Mouse (Mus musculus): Measurements from ENCODE around the gene Gria2. TPM values are rescaled to one million over a fixed set of nuclear protein-coding genes. Genes with fewer than 3 reads are reported as not detected.
A peak's percentile ranks its signal among the peaks of the same experiment; 100 is the strongest.

Gene Gria2
- polyA plus RNA-seq, 1 experiment from 2014 or later, result 1.1 TPM

DNA sequence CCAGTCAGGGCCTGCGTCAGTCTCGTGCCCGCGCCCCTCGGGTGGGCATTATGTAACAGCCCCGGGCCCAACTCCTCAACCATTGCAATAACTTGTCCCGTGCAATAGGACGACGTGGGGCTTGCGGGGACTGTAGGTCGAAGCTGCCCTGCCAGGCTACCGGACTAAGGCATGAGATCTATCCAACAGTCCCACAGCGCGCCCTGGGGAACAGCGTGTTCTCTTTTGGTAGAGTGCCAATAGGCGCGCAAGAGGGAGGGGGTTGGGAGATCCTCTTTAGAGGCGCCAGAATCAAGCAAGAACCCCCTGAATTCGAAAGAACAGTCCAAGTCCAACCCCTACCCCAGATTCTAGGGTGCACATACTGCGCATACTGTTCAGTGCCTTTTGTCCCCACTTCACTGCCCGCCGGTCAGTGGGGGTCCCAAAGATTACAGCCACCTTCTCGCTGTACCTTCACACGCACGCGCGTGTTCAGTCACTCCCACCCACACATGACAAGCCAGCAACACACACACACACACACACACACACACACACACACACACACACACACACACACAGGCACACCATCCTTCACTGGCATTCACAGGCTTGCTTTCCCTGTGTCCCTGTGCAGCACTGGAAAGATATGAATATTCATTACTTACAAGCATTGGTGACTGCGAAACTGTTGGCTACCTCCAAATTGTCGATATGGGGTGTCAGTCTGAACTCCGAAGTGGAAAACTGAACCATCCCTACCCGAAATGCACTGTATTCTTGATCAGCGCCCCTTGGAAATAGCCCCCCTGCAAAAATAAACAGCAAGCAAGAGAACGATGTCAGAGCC is 1.4 kb downstream of the Gria2 start:
- H3K4me1 ChIP-seq, result peaks cover 24% of the 10 kb centered on the region
- 7% methylated on average over 33 of the region's 33 CpGs for WGBS
- peak; percentile 52; the same call in 1 of the 2 replicates for ATAC-seq (replicated peaks; ENCODE audit: low FRiP score)
- no peaks in the 10 kb centered on the region for H3K36me3 ChIP-seq
- no peaks in the 10 kb centered on the region for H3K9me3 ChIP-seq (replicated peaks)
- H3K27me3 ChIP-seq, result peaks cover 31% of the 10 kb centered on the region
- H3K9ac ChIP-seq, result no peak overlapping the region
- H3K4me2 ChIP-seq, result peak overlapping the region; percentile 62
- H3K4me3 ChIP-seq (replicated peaks), result peak overlapping the region; percentile 36
- H3K27ac ChIP-seq, result no peak overlapping the region

DNA sequence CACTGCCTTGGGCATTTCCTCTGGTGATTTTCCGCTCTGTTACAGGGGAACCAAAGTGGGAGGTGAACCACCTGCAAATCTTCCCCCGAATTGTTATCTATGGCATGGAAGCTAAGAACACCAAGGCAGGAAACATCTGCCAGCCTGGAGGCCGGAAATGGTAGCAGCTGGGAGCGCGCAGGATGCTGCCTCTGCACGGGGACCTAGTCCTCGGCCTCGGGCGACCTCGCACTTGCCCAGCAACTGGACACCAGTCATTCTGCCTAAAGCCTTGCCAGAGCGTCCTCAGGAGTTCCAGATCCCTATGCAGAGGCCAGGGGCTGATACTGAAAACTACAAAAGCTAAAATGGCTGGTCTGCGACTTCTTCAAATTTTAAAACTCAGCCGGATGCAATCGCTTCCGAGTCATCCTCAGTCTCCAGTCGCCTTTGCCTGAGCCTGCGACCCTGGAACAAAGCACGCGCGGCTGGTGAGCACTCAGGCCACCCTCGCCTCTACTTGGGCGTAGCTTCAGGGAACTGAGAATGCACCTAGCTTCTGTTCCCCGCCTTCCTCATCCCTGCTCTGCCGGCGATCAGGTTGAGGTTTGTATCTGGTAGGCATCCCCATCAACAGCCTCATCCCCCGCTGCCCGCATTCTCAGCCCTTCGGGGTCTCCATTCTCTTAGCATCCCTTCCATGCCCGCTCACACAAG is 2.2 kb downstream of the Gria2 start:
- peak overlapping the region; percentile 36 for H3K4me3 ChIP-seq (replicated peaks)
- 0 out of 2 replicates have a peak, but pooled peaks have one; percentile 33 for ATAC-seq (replicated peaks; ENCODE audit: low FRiP score)
- H3K9ac ChIP-seq, result no peak overlapping the region
- no peaks in the 10 kb centered on the region for H3K36me3 ChIP-seq
- H3K9me3 ChIP-seq (replicated peaks), result no peaks in the 10 kb centered on the region
- H3K27ac ChIP-seq, result no peak overlapping the region
- H3K4me1 ChIP-seq, result peaks cover 24% of the 10 kb centered on the region
- H3K4me2 ChIP-seq, result peak overlapping the region; percentile 62
- peaks cover 31% of the 10 kb centered on the region for H3K27me3 ChIP-seq
- 2% methylated on average over 29 of the region's 29 CpGs for WGBS

DNA sequence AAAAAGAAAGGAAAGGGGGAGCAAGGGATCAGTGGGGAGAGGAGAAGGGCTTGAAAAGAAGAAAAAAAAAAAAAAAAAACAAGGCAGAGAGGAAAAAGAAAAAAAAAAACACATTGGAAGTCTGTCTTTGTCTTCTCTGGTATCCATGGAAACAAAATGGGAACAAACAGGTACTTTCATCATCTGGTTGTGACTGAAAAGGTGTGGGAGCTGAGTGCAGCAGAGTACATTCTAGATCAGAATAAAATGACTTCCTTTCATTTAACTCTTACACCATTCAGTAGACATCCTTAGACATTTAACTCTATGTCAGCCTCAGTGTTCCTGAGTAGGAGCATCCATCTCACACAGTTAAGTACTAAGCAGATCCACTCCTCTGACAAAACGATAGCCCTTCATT is 4.7 kb downstream of the Gria2 start:
- no peak overlapping the region for H3K9ac ChIP-seq
- peaks cover 22% of the 10 kb centered on the region for H3K4me1 ChIP-seq
- no peak overlapping the region for H3K4me3 ChIP-seq (replicated peaks)
- H3K27ac ChIP-seq, result no peak overlapping the region
- peaks cover 31% of the 10 kb centered on the region for H3K27me3 ChIP-seq
- H3K36me3 ChIP-seq, result no peaks in the 10 kb centered on the region
- H3K4me2 ChIP-seq, result no peak overlapping the region
- no peak for ATAC-seq (replicated peaks; ENCODE audit: low FRiP score)
- no peaks in the 10 kb centered on the region for H3K9me3 ChIP-seq (replicated peaks)
- WGBS, result 89% methylated on average over 1 of the region's 1 CpGs

DNA sequence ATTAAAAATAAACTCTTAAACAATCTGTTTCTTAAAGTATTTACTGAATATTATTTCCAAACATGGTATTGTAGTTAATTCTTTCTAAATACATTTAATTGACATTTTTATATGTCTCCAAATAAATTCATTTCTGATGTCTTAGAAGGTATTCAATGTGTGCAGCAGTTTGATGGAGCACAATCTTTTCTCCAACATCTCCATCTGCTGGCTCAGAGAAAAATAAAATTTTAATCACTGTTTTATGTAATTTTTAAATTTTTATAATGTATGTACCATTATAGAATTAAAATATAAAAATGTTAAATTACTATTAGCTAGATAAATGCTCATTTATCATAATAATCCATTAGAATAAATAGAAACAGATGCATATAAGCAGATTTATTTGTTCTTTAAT is 5.9 kb downstream of the Gria2 start:
- no peak overlapping the region for H3K27ac ChIP-seq
- peaks cover 16% of the 10 kb centered on the region for H3K4me1 ChIP-seq
- no peak for ATAC-seq (replicated peaks; ENCODE audit: low FRiP score)
- no peak overlapping the region for H3K9ac ChIP-seq
- H3K9me3 ChIP-seq (replicated peaks), result no peaks in the 10 kb centered on the region
- no peak overlapping the region for H3K4me2 ChIP-seq
- H3K4me3 ChIP-seq (replicated peaks), result no peak overlapping the region
- no peaks in the 10 kb centered on the region for H3K36me3 ChIP-seq
- H3K27me3 ChIP-seq, result peaks cover 21% of the 10 kb centered on the region

DNA sequence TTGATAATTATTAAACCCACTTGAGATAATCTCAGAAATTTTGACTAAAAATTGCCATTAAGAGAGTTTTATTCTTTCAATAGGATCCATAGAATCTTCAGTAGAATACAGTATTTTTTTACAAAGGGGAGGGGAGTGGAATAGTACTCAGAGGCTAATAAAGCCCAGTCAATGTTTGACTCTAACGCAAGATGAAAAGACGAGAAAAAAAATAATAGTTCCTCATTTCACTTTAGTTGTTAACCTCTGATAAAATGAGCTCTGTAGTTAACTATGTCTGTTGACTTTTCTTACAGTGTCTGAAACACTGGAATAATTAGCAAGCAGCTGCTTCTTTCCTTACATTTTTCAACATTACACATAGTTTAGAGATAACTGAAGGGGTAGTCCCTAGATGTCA is 7.4 kb downstream of the Gria2 start:
- Histone ChIP-seq H3K4me1 (peaks cover 3% of the 10 kb centered on the region), H3K36me3 (no peaks in the 10 kb centered on the region), H3K27me3 (peaks cover 6% of the 10 kb centered on the region), H3K9ac (no peak overlapping the region), H3K4me2 (no peak overlapping the region), H3K4me3 (replicated peaks) (no peak overlapping the region), H3K27ac (no peak overlapping the region), H3K9me3 (replicated peaks) (no peaks in the 10 kb centered on the region)
- no peak for ATAC-seq (replicated peaks; ENCODE audit: low FRiP score)
- 88% methylated on average over 2 of the region's 2 CpGs for whole genome bisulfite sequencing

DNA sequence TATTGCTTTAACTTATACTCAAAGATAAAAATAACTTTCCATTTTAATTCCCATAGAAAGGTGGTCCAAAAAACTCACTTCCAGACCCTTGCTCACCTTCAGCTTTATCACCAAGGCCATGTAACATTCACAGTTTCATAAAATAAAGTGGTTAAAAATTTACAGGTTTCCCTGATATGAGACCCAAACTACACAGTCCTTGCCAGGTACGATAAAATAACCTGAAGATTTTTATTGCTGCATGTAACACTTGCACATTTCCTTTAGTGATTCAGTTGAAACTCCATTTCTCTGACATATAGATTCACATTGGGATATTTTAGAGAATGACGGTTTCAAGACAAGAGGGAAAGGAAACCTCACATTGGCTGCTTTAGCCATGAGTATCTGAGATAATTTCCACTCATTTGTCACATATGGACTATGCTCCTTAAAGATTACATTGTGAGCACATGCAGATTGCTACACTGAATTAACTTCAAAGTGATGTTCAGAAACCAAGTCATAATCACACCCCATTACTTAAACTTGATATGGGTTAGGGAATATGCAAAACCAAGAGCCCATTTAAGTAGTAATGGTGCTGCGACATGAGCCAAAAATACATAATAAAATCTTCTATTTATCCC is 15.4 kb downstream of the Gria2 start:
- Histone ChIP-seq H3K9me3 (replicated peaks) (no peaks in the 10 kb centered on the region), H3K36me3 (no peaks in the 10 kb centered on the region), H3K4me2 (no peak overlapping the region), H3K9ac (no peak overlapping the region), H3K4me1 (no peaks in the 10 kb centered on the region), H3K27me3 (no peaks in the 10 kb centered on the region), H3K4me3 (replicated peaks) (no peak overlapping the region), H3K27ac (no peak overlapping the region)
- ATAC-seq (replicated peaks; ENCODE audit: low FRiP score), result no peak
- WGBS, result 75% methylated on average over 3 of the region's 3 CpGs

DNA sequence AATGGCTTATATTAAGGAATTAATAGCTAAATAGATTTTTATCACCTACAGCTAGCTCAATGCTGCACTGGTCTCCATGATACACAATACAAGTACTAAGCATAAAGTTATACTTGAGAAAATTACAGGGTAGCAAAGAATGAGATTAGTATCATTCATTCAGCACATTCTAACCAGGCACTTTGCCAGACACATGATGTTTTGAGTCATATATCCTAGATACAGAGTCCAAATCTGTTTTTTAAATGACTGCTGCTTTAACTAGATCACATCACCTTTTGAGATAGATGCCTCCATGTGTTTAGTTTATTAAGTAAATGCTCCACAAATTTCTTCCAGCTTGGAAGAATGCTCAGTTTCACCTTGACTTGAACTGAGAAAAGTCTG is 21.5 kb downstream of the Gria2 start:
- no peaks in the 10 kb centered on the region for H3K4me1 ChIP-seq
- H3K4me2 ChIP-seq, result no peak overlapping the region
- H3K36me3 ChIP-seq, result no peaks in the 10 kb centered on the region
- ATAC-seq (replicated peaks; ENCODE audit: low FRiP score), result no peak
- H3K27ac ChIP-seq, result no peak overlapping the region
- H3K4me3 ChIP-seq (replicated peaks), result no peak overlapping the region
- H3K9ac ChIP-seq, result no peak overlapping the region
- H3K9me3 ChIP-seq (replicated peaks), result no peaks in the 10 kb centered on the region
- no peaks in the 10 kb centered on the region for H3K27me3 ChIP-seq

DNA sequence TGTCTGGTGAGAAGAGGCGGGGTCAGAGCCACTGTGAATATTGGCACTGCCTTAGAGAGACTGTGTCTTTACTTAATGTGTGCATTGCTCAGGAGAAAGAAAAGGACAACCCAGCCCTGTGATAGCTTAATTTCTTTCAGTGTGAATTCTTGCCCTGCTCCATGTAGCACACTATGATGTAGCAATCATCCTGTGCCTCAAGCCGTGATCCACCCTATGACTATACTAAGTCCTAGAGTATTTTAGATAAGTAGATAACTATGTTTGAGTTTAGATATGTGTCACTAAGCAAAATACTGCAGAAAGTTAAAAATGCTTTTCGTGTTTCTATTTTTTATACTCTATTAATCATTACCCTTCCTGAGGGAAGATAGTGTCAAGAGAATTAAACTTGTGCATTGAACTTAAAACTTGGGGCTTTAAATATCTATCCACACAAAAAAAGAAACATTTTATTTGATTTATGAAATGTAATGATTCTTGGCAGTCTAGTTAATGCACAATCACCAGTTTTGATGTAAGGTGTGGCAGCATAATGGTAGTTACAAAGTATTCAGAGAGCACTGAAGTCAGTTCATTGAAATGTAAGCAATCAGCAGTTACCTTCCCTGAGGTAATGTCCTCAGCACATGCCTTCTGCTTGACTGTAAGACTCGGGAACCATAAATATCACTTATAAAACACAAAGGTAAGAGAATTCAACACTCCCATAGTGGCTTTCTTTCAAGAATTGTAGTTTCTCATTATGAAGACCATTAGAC is 22.1 kb downstream of the Gria2 start:
- no peak for ATAC-seq (replicated peaks; ENCODE audit: low FRiP score)
- no peak overlapping the region for H3K4me2 ChIP-seq
- WGBS, result 81% methylated on average over 4 of the region's 4 CpGs
- H3K4me1 ChIP-seq, result no peaks in the 10 kb centered on the region
- H3K27ac ChIP-seq, result no peak overlapping the region
- H3K27me3 ChIP-seq, result no peaks in the 10 kb centered on the region
- H3K4me3 ChIP-seq (replicated peaks), result no peak overlapping the region
- no peak overlapping the region for H3K9ac ChIP-seq
- H3K9me3 ChIP-seq (replicated peaks), result no peaks in the 10 kb centered on the region
- no peaks in the 10 kb centered on the region for H3K36me3 ChIP-seq

DNA sequence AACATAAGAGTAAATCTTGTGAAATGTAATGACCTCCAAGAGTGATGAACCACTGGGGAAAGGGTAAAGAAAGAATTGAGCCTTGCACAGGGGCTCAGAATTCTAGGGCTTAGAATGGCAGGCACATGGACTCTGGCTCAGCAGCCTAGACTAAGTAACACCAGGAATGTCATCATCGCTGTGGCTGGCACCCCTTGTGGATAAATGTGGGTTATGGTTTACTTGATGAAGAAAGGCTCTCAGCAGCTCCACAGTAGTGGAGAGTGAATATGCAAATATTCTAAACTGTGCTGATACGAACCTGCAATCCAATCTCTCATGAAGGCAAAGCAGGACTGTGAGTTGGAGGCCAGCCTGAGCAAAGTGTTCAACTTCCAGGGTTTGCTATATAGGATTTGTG is 26.0 kb downstream of the Gria2 start:
- no peaks in the 10 kb centered on the region for H3K36me3 ChIP-seq
- H3K9me3 ChIP-seq (replicated peaks), result no peaks in the 10 kb centered on the region
- H3K9ac ChIP-seq, result no peak overlapping the region
- no peak overlapping the region for H3K27ac ChIP-seq
- no peaks in the 10 kb centered on the region for H3K4me1 ChIP-seq
- no peak overlapping the region for H3K4me2 ChIP-seq
- no peaks in the 10 kb centered on the region for H3K27me3 ChIP-seq
- H3K4me3 ChIP-seq (replicated peaks), result no peak overlapping the region
- WGBS, result 79% methylated on average over 2 of the region's 2 CpGs
- no peak for ATAC-seq (replicated peaks; ENCODE audit: low FRiP score)

DNA sequence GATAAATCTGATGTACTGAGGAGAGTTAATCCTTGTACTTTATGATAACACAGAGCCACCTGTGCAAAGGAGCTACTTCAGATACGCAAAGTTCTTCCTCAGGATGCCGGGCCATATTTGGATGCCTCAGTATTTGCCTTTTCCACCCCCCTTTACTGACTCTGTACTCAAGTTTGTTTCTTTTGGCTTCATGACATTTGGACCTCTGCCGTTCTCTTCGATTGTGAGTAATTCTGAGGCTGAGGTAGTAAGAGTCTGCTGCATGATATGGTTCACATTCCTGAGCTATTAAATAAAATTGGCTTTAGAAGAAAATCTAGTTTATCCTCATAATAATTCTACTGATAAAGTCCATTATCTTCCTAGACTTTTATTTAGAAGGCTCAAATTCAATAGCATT is 26.7 kb downstream of the Gria2 start:
- H3K27ac ChIP-seq, result no peak overlapping the region
- no peak overlapping the region for H3K4me3 ChIP-seq (replicated peaks)
- no peak for ATAC-seq (replicated peaks; ENCODE audit: low FRiP score)
- H3K4me2 ChIP-seq, result no peak overlapping the region
- H3K4me1 ChIP-seq, result no peaks in the 10 kb centered on the region
- 63% methylated on average over 4 of the region's 4 CpGs for WGBS
- H3K36me3 ChIP-seq, result no peaks in the 10 kb centered on the region
- no peak overlapping the region for H3K9ac ChIP-seq
- no peaks in the 10 kb centered on the region for H3K9me3 ChIP-seq (replicated peaks)
- H3K27me3 ChIP-seq, result no peaks in the 10 kb centered on the region

DNA sequence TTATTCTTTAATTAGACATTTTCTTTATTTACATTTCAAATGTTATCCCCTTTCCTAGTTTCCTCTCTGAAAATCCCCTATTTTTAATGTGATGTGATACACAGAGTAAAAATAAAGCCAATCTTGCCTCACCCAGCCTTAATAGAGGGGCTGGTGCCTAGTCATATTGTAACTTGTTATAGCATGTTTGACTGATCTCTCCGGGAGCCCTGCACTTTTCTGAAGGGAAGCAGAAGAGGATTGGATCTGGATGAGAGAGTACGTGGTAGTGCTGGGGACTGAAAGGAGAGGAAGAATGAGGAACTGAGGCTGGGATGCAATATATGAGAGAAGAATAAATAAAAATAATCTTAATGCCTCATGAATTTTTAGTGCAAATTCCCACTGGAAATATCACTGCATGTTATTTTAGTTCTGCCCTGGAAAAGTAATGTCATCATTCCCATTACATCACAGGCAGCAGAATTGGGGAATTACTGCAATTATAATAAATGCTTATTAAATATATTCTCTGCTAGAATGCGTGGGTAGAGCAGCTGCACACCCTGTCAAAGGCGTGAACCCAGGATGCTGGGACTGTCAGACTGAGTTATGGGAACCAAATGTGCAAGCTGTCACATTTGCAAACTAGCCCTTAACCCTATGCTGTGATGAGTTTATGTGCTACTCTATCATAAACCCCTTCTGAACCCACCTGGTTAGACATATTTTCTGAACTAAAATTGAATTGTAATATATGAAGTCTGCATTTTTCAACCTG is 28.4 kb downstream of the Gria2 start:
- H3K4me3 ChIP-seq (replicated peaks), result no peak overlapping the region
- ATAC-seq (replicated peaks; ENCODE audit: low FRiP score), result no peak
- no peaks in the 10 kb centered on the region for H3K9me3 ChIP-seq (replicated peaks)
- H3K36me3 ChIP-seq, result no peaks in the 10 kb centered on the region
- H3K4me1 ChIP-seq, result no peaks in the 10 kb centered on the region
- no peak overlapping the region for H3K27ac ChIP-seq
- H3K9ac ChIP-seq, result no peak overlapping the region
- no peak overlapping the region for H3K4me2 ChIP-seq
- H3K27me3 ChIP-seq, result no peaks in the 10 kb centered on the region
- 62% methylated on average over 4 of the region's 4 CpGs for WGBS

Data from kidney, embryonic 15.5 days (tissue).